Mouse (Mus musculus): ENCODE data around the gene Smoc2. TPM values are rescaled to one million over a fixed set of nuclear protein-coding genes. Genes with fewer than 3 reads are reported as not detected.

The Smoc2 gene
- 153 and 169 TPM in 2 replicates for polyA plus RNA-seq (2015; fragmentation: Nextera tagmentation; extraction: Ambion mirVana)

DNA sequence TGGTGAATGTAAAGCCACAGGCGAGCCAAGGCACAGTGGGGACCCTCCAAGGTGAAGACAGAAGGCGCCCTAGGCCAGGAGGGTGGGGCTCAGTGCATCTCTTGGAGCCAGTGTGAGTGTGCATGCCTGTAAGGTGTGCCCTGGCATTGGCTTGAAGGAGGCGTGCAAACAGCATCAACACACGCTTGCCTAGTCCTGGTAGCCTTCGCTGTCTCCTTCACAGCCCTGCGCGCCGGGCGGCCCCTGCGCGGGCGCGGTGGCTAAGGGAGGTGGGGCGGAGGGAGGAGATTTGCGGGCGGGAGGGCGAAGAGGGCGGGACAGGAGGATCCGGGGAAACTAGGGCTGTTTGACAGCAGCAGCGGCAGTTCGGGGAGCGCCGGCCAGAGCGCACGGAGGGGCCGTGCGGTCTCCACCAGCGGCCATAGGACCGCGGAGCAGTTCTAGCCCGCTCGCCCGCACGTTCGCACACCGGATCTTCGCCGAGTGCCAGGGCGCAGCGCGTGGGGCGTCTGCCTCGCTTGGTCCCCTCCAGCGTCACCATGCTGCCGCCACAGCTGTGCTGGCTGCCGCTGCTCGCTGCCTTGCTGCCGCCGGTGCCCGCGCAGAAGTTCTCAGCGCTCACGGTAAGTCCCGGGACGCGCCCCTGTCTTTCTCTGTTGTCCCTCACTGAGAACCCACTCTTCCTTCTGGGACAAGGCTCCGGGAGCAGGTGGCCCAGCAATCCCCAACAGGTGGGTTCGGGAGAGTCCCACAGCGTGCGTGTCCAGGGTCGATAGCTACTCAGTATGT lies at the start of gene Smoc2:
Smoc2 (plus strand) TSS at position 330 of the 789 bp plus-strand sequence.
- ATAC-seq (ENCODE audit: low FRiP score, low read depth) = peak; percentile 66
- 1% methylated on average over 60 of the region's 61 CpGs for WGBS
- Histone ChIP-seq H3K27ac (peak within 1 kb of the TSS; percentile 70), H3K4me1 (peaks cover 42% of the 10 kb centered on the region), H3K36me3 (no peaks in the 10 kb centered on the region), H3K4me3 (peak within 1 kb of the TSS; percentile 69), H3K9ac (peak within 1 kb of the TSS; percentile 76), H3K9me3 (no peaks in the 10 kb centered on the region), H3K4me2 (replicated peaks) (peak within 1 kb of the TSS; percentile 96), H3K27me3 (peaks cover 90% of the 10 kb centered on the region)

- Histone ChIP-seq H3K36me3 (no peaks in the 10 kb centered on the region), H3K9ac (0 out of 2 replicates have a peak overlapping the region, but pooled peaks have one; percentile 25), H3K4me3 (no peak overlapping the region), H3K4me1 (peaks cover 55% of the 10 kb centered on the region), H3K4me2 (replicated peaks) (peak overlapping the region; percentile 14), H3K27ac (peak overlapping the region; percentile 33; the same call in 1 of the 2 replicates), H3K27me3 (peaks cover 5% of the 10 kb centered on the region), H3K9me3 (no peaks in the 10 kb centered on the region)
- ATAC-seq (ENCODE audit: low FRiP score, low read depth) = peak; percentile 65
- WGBS = 9% methylated on average over 13 of the region's 13 CpGs
Observed at GRCm38 (mm10) chr17:14230698-14231430, 48.4 kb upstream of the Smoc2 start.

DNA sequence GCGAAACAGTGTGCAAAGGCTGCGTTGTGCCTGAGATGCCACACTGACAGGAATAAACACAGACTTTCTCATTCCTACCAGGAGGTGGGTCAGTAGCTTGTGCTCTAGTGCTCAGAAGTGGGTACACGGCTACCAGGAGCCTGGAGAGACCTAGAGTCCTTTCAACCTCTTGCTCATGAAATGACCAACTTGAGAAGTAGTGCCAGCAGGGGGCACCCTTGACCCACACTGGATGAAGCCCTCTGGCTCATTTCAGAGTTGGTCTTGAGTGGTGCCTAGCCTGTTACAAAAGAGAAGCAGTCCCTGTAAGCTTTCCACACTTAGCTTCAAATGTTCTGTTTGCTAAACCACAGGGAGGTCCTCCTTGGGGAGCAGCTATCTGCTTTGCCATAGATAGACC lies 46.7 kb upstream of the Smoc2 start:
- WGBS = 50% methylated on average over 3 of the region's 3 CpGs
- no peak overlapping the region for H3K4me3 ChIP-seq
- H3K9me3 ChIP-seq = no peaks in the 10 kb centered on the region
- no peaks in the 10 kb centered on the region for H3K36me3 ChIP-seq
- no peak overlapping the region for H3K9ac ChIP-seq
- H3K27ac ChIP-seq = no peak overlapping the region
- no peak overlapping the region for H3K4me2 ChIP-seq (replicated peaks)
- H3K4me1 ChIP-seq = peaks cover 54% of the 10 kb centered on the region
- peaks cover 6% of the 10 kb centered on the region for H3K27me3 ChIP-seq
- no peak for ATAC-seq (ENCODE audit: low FRiP score, low read depth)

GRCm38 (mm10) chr17:14233658-14234057 lies 45.6 kb upstream of the Smoc2 start:
- no peak overlapping the region for H3K4me3 ChIP-seq
- no peak overlapping the region for H3K27ac ChIP-seq
- no peak overlapping the region for H3K9ac ChIP-seq
- H3K9me3 ChIP-seq = no peaks in the 10 kb centered on the region
- H3K36me3 ChIP-seq = no peaks in the 10 kb centered on the region
- peaks cover 50% of the 10 kb centered on the region for H3K4me1 ChIP-seq
- no peak for ATAC-seq (ENCODE audit: low FRiP score, low read depth)
- 30% methylated on average over 4 of the region's 4 CpGs for WGBS
- H3K27me3 ChIP-seq = peaks cover 6% of the 10 kb centered on the region
- H3K4me2 ChIP-seq (replicated peaks) = no peak overlapping the region

DNA sequence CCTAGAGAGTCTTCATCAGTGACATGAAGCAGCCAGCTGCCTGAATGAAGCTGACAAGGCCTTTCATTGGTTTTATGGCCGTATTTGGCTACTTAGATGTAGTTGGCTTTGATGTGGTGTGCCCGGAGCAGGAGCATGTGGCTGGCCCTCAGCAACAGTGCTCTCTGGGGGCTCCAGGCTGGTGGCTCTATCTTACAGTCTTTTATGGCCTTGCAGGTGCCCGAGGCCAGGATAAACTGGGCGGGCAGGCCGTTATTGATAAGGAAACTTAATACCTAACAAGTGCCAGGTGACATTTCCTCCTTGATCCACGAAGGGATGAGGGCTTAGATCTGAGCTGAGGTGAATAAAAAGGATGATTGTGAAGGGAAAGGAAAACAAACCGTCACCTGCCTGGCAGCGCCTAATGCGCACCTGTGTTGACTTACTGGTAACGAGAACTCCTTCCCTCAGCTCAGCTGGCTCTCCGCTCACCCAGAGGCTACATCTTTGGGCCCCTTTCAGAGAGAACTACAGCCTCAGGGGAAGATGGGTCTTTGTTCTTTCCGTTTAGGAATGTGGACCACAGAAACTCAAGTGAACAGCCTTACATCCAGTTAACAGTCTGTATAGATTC lies 44.4 kb upstream of the Smoc2 start:
- H3K27me3 ChIP-seq = peaks cover 6% of the 10 kb centered on the region
- no peak overlapping the region for H3K4me3 ChIP-seq
- WGBS = 28% methylated on average over 12 of the region's 12 CpGs
- H3K27ac ChIP-seq = no peak overlapping the region
- H3K4me2 ChIP-seq (replicated peaks) = no peak overlapping the region
- H3K9ac ChIP-seq = no peak overlapping the region
- no peaks in the 10 kb centered on the region for H3K36me3 ChIP-seq
- peaks cover 46% of the 10 kb centered on the region for H3K4me1 ChIP-seq
- ATAC-seq (ENCODE audit: low FRiP score, low read depth) = no peak
- H3K9me3 ChIP-seq = no peaks in the 10 kb centered on the region

DNA sequence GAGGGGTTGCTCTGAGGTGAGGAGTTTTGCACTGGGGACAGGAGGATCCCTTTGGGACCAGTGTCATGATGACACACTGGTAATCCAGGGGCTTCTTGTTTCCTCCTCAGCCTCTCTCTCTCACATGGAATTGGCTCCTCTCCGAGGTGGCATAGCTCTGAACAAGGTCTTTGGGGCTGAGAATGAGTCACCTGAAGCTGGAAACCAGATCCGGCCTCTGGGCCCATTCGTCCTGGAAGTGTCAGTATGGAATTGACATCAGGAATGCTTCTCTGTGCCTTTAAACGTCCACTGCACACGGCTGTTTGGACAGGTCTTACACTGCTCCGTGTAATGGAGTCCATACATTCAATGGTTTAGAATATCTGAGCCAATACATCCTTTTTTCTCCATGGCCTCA lies 42.2 kb upstream of the Smoc2 start:
- Histone ChIP-seq H3K27me3 (peaks cover 6% of the 10 kb centered on the region), H3K4me2 (replicated peaks) (no peak overlapping the region), H3K9me3 (no peaks in the 10 kb centered on the region), H3K27ac (no peak overlapping the region), H3K36me3 (no peaks in the 10 kb centered on the region), H3K4me1 (peaks cover 40% of the 10 kb centered on the region), H3K4me3 (no peak overlapping the region), H3K9ac (no peak overlapping the region)
- ATAC-seq (ENCODE audit: low FRiP score, low read depth) = no peak
- 35% methylated on average over 6 of the region's 6 CpGs for WGBS

GRCm38 (mm10) chr17:14239960-14240359 lies 39.3 kb upstream of the Smoc2 start:
- ATAC-seq (ENCODE audit: low FRiP score, low read depth) = no peak
- H3K4me3 ChIP-seq = no peak overlapping the region
- H3K27me3 ChIP-seq = peaks cover 6% of the 10 kb centered on the region
- H3K27ac ChIP-seq = no peak overlapping the region
- no peaks in the 10 kb centered on the region for H3K36me3 ChIP-seq
- 59% methylated on average over 10 of the region's 10 CpGs for WGBS
- no peaks in the 10 kb centered on the region for H3K9me3 ChIP-seq
- H3K4me2 ChIP-seq (replicated peaks) = no peak overlapping the region
- H3K4me1 ChIP-seq = peaks cover 30% of the 10 kb centered on the region
- no peak overlapping the region for H3K9ac ChIP-seq

DNA sequence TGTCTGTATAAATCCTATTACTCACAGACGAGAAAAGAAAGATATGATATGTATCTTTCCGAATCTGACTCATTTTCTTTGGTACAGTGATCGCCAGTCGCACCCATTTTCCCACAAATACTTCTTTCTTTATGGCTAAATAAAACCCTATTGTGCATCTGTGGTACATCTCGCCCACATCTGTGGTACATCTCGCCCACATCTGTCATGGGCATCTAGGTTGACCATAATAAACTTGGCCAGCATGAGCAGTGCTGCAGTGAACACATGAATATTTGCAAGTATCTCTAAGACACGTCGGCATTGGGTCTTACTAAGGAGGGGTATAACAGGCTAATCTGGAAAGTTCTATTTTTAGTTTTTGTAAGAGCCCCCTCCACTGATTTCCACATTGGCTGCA lies 36.7 kb upstream of the Smoc2 start:
- Histone ChIP-seq H3K36me3 (no peaks in the 10 kb centered on the region), H3K4me2 (replicated peaks) (no peak overlapping the region), H3K9ac (no peak overlapping the region), H3K4me3 (no peak overlapping the region), H3K27me3 (no peaks in the 10 kb centered on the region), H3K27ac (no peak overlapping the region), H3K9me3 (no peaks in the 10 kb centered on the region), H3K4me1 (peaks cover 17% of the 10 kb centered on the region; the same call in 1 of the 2 replicates)
- 85% methylated on average over 8 of the region's 8 CpGs for WGBS
- ATAC-seq (ENCODE audit: low FRiP score, low read depth) = no peak

DNA sequence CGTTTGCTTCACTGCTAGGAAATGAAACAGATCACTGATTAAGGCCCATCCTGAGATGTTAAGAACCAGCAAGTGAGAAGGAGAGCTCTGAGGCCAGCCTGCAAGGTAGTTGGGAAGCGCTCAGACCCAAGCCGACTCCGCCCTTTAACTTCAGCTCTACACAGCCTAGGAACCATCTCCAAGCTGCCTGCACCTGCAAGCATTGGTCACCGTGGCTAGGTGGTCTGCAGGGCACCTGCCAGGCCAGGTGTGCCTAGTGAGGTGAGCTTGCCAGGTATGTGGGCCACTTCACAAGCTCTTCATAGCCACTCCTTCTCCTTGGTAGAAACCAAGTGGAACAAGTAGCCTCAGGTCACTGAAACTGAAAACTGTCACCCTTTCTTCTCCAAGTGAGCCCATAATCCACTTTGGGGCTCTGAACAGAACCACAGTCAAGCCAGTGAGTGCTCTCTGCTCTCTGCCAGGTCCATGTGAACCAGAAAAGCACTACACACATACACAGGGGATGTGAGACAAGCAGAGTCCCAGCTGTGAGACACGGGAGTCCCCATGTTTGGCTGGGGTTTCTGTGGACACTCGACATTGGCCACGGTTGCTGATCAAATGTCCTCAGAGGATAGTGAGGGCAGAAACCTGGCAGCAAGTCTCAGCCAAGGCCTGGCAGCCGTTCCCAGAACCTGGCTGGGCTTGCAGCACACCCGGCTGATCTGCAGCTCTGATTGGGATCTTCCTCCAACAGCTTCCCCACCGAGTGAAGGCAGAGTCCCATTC lies 34.9 kb upstream of the Smoc2 start:
- WGBS = 65% methylated on average over 11 of the region's 11 CpGs
- Histone ChIP-seq H3K4me1 (0 out of 2 replicates have a peak, but pooled peaks cover 14% of the 10 kb centered on the region), H3K36me3 (no peaks in the 10 kb centered on the region), H3K27me3 (0 out of 2 replicates have a peak, but pooled peaks cover 5% of the 10 kb centered on the region), H3K4me2 (replicated peaks) (no peak overlapping the region), H3K9me3 (no peaks in the 10 kb centered on the region), H3K9ac (no peak overlapping the region; the same call in 1 of the 2 replicates), H3K27ac (no peak overlapping the region), H3K4me3 (no peak overlapping the region)
- ATAC-seq (ENCODE audit: low FRiP score, low read depth) = no peak

DNA sequence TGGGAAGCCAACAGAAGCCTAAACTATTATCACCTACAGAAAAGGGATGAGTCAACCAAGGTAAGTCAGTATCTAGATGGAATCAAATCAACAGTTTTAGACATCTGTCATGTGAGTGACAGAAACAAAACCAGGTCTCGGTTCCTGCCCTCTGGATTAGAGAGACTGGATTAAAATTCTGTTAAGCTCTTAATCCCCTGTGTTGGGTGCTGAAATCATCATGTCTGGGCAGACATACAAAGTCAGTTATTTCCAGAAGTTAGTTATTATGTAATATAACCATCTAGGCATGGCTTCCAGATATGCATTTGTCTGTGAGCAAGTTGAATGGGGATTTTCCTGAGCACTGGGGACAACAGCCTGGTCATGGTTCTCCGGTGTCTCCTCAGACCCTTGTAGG lies 33.0 kb upstream of the Smoc2 start:
- no peak overlapping the region for H3K4me2 ChIP-seq (replicated peaks)
- H3K9ac ChIP-seq = no peak overlapping the region
- ATAC-seq (ENCODE audit: low FRiP score, low read depth) = no peak
- H3K27me3 ChIP-seq = 0 out of 2 replicates have a peak, but pooled peaks cover 5% of the 10 kb centered on the region
- no peaks in the 10 kb centered on the region for H3K36me3 ChIP-seq
- H3K4me3 ChIP-seq = no peak overlapping the region
- WGBS = 85% methylated on average over 2 of the region's 2 CpGs
- H3K9me3 ChIP-seq = no peaks in the 10 kb centered on the region
- peaks cover 8% of the 10 kb centered on the region for H3K4me1 ChIP-seq
- H3K27ac ChIP-seq = no peak overlapping the region

DNA sequence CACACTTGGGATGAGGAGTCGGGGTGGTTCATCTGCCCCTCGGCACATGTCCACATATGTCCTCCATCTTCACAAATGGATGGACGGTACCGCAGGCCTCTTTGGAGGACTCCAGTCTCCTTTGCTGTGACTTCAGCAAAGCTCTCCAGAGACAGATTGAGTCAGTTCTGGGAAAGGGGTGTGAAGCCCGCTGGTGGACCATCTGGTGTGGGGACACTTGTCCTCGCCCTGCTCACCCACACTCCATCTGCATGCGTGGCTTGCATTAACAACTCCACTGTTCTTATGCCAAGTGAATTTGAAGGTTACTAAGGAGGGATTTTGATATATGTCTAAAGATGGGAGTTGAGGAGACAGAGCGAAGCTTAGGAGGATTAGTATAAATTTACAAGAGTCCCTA lies 31.4 kb upstream of the Smoc2 start:
- 86% methylated on average over 8 of the region's 8 CpGs for WGBS
- Histone ChIP-seq H3K9ac (no peak overlapping the region), H3K4me3 (no peak overlapping the region), H3K9me3 (no peaks in the 10 kb centered on the region), H3K36me3 (no peaks in the 10 kb centered on the region), H3K4me2 (replicated peaks) (no peak overlapping the region), H3K4me1 (peaks cover 14% of the 10 kb centered on the region), H3K27me3 (0 out of 2 replicates have a peak, but pooled peaks cover 5% of the 10 kb centered on the region), H3K27ac (no peak overlapping the region)
- ATAC-seq (ENCODE audit: low FRiP score, low read depth) = no peak

Data from limb, embryonic 13.5 days (tissue).